Mouse (Mus musculus) macrophage (primary cell): ENCODE measurements around the gene Clstn2. TPM values are rescaled to one million over a fixed set of nuclear protein-coding genes. Genes with fewer than 3 reads are reported as not detected.

Experiments
- H3K27ac ChIP-seq: fragments of 350-480 bp; formaldehyde crosslinking; 2 replicates; pipeline ENCODE4 v1.9.0; 2021
- H3K36me3 ChIP-seq: fragments of 350-480 bp; formaldehyde crosslinking; 2 replicates; pipeline ENCODE4 v1.9.0; 2021; ENCODE audit errors: inconsistent target
- H3K4me3 ChIP-seq: fragments of 350-480 bp; formaldehyde crosslinking; 2 replicates; pipeline ENCODE4 v1.9.0; 2021; ENCODE audit errors: inconsistent target
- H3K79me2 ChIP-seq: fragments of 350-480 bp; formaldehyde crosslinking; 2 replicates; pipeline ENCODE4 v1.9.0; 2021; ENCODE audit errors: inconsistent target
- WGBS: methylation state at CpG from one replicate; pipeline ENCODE4 v1.1.7; 2026; ENCODE audit warnings: inconsistent platforms; ENCODE audit not compliant: missing documents; 5-methylcytosine and 5-hydroxymethylcytosine counted together
- polyA plus RNA-seq: library from polyadenylated mRNA; stranded (reverse); fragments of 250-400 nt; gene quantifications from 3 replicates; pipeline ENCODE4 v1.2.4, GENCODE M21; 2018; ENCODE audit warnings: inconsistent platforms

Clstn2 gene
- polyA plus RNA-seq, 1 experiment from 2014 or later: not detected

DNA sequence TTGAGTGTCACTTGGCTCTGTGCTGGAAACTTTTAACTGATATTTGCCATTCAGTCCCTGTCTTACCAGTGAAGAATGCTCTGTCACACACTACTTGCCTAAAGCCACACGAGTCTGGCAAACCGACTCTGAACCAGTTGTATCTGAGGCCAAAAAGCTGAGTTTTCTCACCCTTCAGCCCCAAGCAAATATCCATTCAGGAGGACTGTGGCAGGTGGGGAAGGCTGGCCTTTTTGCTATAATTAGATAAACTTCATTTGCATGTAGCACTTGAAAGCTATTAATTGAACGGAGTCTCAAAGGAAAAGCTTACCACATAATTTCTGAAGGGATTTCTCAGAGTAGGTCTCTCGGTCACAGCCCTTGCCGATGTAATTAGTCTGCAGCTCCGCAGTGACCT lies 491.6 kb downstream of the Clstn2 start:
- Histone ChIP-seq H3K27ac (no peak overlapping the region), H3K36me3 (no peaks in the 10 kb centered on the region), H3K4me3 (no peak overlapping the region), H3K79me2 (no peaks in the 10 kb centered on the region)
- 95% methylated on average over 6 of the region's 6 CpGs for WGBS

DNA sequence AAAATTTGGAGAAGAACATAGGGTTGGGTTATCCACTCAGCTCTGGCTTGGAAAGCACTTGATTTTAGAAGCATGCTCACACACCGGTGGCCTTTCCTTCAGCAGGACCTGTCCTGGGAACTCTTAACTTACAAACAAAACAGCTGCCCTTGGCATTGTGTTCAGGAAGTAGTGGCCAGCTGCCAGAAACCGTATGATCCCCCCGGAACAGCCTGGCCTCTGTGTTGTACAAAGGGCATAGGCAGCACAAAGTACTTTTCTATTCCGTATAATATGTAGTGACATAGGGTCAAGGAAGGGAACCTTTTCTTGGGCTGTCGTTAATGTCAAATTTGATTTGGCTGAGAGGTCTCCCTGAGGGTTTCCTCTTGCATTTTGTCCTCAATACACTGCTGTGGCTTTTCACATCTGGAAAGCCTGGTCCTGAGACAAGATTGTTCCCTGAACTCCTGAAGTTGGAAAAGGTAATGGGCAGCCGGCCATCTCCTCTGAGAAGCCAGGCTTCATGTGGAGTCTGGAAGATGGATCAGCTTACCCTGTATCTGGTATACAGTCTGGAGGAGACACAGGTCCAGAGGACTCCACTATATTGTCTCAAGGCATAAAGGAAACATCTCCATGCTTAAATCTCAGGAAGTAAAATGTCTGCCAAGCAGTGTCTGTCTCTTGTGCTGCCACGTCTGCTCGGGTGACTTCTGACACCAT lies 494.8 kb downstream of the Clstn2 start:
- Histone ChIP-seq H3K36me3 (no peaks in the 10 kb centered on the region), H3K4me3 (no peak overlapping the region), H3K27ac (no peak overlapping the region), H3K79me2 (no peaks in the 10 kb centered on the region)
- WGBS: 60% methylated on average over 8 of the region's 8 CpGs

DNA sequence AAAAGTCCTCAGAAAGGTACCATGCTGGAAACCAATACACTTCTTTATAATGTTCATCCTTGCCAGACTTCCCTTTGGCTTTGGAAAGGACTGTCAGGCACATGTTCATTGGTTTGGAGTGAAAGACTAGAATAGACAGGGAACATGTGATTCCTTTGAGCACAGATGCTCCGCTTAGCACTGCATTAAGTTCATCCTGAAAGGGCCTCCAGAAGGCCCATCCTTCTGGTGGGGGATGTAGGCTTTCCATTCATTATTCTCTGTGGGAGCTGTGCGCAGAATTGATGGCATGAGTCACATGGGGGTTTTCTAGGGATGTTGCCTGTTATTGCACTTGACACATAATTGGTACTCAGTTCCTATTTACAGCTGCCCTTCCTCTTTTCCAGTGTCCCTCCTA lies 498.8 kb downstream of the Clstn2 start:
- Histone ChIP-seq H3K36me3 (no peaks in the 10 kb centered on the region), H3K27ac (no peak overlapping the region), H3K4me3 (no peak overlapping the region), H3K79me2 (no peaks in the 10 kb centered on the region)
- 95% methylated on average over 2 of the region's 2 CpGs for WGBS

DNA sequence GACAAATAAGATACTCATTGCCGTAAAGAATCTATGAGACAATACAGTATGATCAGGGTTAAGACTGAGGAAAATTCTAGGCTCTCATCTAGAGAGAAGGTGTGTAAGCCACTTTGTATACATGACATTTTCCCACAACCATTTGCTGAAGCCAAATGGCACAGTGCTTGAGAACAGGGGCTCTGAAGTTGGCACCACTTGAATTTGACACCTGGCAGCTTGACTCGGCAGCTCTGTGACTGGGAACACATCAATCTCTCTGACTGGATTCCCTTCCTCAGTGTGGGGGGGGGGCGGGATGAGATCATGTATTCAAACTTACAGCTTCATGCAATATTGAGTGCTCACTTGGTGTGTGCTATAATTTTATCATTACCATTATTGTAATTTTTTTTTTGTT lies 499.7 kb downstream of the Clstn2 start:
- Histone ChIP-seq H3K4me3 (no peak overlapping the region), H3K27ac (no peak overlapping the region), H3K79me2 (no peaks in the 10 kb centered on the region), H3K36me3 (no peaks in the 10 kb centered on the region)
- WGBS: 73% methylated on average over 3 of the region's 3 CpGs

DNA sequence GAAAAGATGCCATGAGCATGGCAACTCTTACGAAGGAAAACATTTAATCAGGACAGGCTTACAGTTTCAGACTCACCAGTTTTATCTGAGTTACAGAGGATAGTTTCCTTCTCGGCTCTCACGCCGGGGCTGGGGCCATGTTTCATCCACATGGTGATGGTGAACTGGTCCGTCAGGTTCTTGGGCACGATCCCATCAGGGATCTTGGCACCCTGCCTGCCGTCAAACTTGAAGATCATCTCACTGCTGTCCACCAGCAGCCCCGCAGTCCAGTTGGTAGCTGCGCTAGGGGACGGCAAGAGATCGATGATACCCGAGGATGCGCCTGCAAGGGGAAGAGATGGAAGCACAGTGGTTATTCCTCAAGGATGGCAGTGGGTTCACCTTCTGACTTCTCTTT lies 500.4 kb downstream of the Clstn2 start:
- WGBS: 90% methylated on average over 13 of the region's 13 CpGs

DNA sequence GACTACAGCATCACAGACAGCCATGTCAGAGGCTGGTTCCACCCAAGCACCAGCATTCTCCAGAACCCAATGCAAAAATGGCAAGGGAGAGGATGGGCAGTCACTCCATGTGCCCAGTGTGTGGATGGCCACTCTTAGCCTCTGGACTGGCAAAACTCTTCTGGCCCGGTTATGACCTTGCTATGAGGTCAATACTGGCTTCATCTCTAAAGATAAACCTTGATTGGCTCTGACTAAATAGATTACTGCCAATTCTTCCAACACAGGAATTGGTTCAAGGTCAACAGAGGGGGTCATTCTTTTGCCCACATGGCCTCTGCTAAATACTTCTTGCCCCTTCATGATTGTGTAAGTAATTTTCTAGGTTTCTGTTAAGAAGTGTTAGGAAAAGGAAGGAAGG lies 505.1 kb downstream of the Clstn2 start:
- WGBS: 92% methylated on average over 1 of the region's 1 CpGs
- Histone ChIP-seq H3K36me3 (no peaks in the 10 kb centered on the region), H3K27ac (no peak overlapping the region), H3K4me3 (no peak overlapping the region), H3K79me2 (no peaks in the 10 kb centered on the region)

More for the DNA sequence above, 500.4 kb downstream of the Clstn2 start:
- H3K4me3 ChIP-seq: no peak overlapping the region
- no peaks in the 10 kb centered on the region for H3K36me3 ChIP-seq
- H3K27ac ChIP-seq: no peak overlapping the region
- H3K79me2 ChIP-seq: no peaks in the 10 kb centered on the region

DNA sequence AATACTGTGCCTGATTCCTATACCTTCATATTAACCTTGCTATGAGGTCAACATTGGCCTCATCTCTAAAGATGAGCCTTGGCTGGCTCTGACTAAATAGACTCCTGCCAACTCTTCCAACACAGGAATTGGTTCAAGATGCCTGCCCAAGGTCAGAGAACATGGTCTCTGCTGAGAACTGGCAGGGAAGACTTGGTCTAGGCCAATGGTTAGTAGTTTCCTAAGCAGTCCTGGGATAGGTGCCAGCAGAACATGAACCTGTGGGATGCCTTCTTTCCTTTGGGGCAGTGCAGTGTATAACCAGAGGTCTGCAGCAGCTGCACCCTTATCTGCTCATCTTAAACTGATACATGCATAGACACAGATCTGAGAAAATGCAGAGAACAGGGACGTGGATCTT lies 505.7 kb downstream of the Clstn2 start:
- H3K36me3 ChIP-seq: no peaks in the 10 kb centered on the region
- no peak overlapping the region for H3K4me3 ChIP-seq
- H3K79me2 ChIP-seq: no peaks in the 10 kb centered on the region
- WGBS: 79% methylated on average over 1 of the region's 1 CpGs
- H3K27ac ChIP-seq: no peak overlapping the region

DNA sequence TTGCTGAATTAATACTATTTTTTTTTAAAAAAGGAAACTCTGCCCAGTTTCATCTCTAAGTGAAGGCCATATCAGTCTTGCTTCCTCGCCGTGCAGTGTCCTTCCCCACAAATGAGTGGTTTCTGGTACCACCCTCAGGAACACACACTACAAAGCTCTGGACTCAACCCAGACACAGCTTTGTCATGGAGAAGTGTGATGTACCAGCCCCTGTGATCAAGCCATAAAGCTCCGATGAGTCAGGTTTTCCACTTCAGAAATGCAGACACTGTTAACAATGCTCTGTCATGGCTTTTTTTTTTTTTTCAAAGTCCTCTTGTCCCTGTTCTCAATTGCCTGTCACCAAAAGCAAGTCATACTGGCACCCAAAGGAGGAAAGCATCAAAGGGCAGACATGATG lies 507.4 kb downstream of the Clstn2 start:
- Histone ChIP-seq H3K27ac (no peak overlapping the region), H3K79me2 (no peaks in the 10 kb centered on the region)
- 79% methylated on average over 3 of the region's 3 CpGs for WGBS

DNA sequence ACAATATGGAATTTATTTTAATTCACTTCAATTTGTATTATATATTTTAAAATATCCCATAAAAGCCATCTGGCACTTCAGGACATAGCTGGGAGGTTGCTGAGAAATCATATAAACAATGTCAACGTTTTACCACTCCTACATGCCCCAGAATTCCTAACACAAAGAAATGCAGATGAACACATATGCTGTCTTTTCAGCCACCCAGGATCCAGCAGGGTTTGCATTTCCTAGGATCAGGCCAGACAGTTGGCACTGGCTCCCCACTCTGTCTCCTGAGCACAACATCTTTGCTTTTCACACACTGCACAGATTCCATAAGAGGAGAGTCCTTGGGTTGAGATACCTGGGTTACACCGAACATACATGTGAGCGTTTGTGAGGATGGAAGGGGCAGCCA lies 508.1 kb downstream of the Clstn2 start:
- Histone ChIP-seq H3K4me3 (no peak overlapping the region), H3K27ac (no peak overlapping the region), H3K36me3 (no peaks in the 10 kb centered on the region), H3K79me2 (no peaks in the 10 kb centered on the region)
- 78% methylated on average over 3 of the region's 3 CpGs for WGBS

More for the DNA sequence above, 507.4 kb downstream of the Clstn2 start:
- H3K36me3 ChIP-seq: no peaks in the 10 kb centered on the region
- H3K4me3 ChIP-seq: no peak overlapping the region

DNA sequence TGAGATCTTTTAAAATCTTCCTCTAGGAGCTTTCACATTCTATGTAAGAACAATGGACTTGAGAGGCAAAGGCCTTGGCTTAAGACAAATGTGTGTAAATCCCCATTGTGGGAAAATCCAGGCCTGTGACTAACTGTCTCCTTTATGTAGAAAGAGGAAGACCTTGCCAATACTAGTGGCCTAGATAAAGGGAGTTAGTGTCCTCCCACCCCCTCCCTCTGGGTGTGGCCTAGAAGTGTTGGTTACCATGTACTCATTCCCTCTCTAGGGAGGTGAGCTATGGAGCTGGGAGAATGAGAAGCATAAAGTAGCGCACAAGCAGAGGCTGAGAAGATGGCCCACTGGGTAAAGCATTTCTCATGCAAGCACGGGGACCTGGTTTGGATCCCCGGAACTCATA lies 512.2 kb downstream of the Clstn2 start:
- no peak overlapping the region for H3K4me3 ChIP-seq
- WGBS: 97% methylated on average over 3 of the region's 3 CpGs
- no peaks in the 10 kb centered on the region for H3K79me2 ChIP-seq
- H3K27ac ChIP-seq: no peak overlapping the region
- no peaks in the 10 kb centered on the region for H3K36me3 ChIP-seq

DNA sequence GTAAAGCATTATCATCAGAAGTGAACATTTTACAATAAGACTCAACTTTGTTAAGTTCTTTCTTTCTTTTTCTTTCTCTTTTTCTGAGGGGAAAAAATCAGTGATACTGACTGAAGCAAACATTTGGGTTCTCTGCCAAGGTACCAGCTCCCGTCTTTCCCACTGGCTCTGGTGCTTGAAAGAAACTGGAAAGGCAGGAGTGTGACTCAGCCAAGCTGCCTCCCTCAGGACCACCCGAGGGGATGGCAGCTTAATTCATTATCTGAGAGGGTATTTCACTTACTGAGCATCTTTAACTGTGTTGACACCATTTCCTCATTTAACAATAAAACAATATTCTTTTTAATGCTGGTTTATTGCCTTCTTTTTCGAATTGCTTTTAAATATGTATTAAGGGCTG lies 516.0 kb downstream of the Clstn2 start:
- Histone ChIP-seq H3K36me3 (no peaks in the 10 kb centered on the region), H3K4me3 (no peak overlapping the region), H3K27ac (no peak overlapping the region), H3K79me2 (no peaks in the 10 kb centered on the region)
- WGBS: 68% methylated on average over 3 of the region's 3 CpGs

DNA sequence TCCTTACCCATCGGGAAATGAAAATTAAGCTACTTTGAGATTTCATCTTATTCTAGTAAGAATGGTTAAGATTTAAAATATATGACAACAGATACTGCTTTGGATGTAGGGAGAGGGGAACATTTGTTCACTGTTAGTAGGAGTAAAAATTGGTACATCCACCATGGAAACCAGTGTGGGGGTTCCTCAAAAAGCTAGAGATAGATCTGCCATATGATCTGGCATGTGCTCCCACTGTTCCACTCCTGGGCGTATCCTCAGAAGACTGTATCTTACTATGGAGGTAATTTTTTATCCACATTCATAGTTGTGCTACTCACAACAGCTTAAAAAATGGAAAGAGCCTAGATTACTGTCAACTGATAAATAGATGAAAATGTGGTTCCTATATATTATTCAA lies 518.3 kb downstream of the Clstn2 start:
- H3K27ac ChIP-seq: no peak overlapping the region
- no peaks in the 10 kb centered on the region for H3K36me3 ChIP-seq
- WGBS: 100% methylated on average over 2 of the region's 2 CpGs
- H3K4me3 ChIP-seq: no peak overlapping the region
- no peaks in the 10 kb centered on the region for H3K79me2 ChIP-seq

DNA sequence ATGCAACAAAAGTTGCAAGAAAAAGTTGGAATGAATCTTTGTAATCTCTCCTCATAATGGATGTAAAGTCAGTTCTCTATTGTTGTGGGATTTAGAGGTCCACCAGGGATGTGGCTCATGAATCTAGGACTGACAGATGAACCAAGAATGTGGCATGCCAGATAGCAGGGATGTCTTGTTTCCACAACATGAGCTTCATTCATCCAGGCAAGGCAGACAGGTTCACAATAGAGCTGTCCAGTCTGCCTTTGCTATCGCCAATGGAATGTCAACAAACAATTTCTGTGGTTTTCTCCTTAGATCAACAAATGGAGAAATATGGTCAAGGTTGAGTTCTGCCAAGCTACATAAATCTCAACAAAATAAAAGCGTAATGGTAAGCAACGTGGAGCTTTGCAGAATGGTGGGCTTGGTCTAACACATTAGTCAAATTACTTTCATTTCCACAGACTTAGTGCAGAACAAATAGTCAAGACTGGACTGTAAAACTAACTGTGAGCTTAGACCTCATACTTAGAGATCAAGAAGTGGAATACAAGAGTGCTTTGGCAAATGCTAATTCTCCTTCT lies 520.6 kb downstream of the Clstn2 start:
- WGBS: 26% methylated on average over 3 of the region's 3 CpGs
- no peaks in the 10 kb centered on the region for H3K79me2 ChIP-seq
- H3K27ac ChIP-seq: no peak overlapping the region
- H3K36me3 ChIP-seq: no peaks in the 10 kb centered on the region
- H3K4me3 ChIP-seq: no peak overlapping the region

DNA sequence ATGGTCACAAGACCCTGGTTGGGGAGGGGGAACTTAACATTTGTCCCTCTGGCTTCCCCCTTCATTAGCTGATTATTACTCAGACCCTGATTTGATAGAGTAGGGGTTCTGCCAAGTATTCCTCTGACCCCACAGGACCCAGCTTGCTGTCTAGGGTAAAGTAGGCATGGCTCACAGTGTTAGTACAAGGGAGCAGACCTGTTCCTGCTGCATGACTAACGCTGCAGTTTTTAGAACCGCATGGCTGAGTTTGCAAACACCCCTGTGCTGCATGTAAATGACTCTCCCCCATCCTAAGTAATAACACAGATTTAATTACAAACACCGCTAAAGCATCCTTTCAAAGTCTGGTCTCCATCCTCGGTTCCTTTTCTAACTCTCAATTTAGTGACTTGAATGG lies 531.6 kb downstream of the Clstn2 start:
- 81% methylated on average over 4 of the region's 4 CpGs for WGBS

DNA sequence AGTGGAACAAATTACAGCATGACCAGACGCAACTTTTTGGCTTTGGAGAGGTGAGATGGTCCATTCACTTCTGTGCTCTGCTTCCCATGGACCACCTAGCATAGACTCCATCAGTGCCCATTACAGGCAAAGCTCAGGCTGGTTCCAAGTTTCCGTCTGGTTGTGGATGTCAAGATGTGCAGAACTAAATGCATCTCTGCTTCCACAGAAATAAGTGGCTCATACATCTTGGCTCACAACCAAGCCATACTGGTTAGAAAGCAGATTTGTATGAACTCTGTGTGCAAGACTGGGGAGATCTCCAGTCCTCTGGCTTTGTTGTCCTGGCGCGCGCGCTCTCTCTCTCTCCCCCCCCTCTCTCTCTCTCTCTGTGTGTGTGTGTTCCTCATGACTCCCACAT lies 537.9 kb downstream of the Clstn2 start:
- Histone ChIP-seq H3K4me3 (no peak overlapping the region), H3K27ac (no peak overlapping the region), H3K79me2 (no peaks in the 10 kb centered on the region), H3K36me3 (no peaks in the 10 kb centered on the region)
- WGBS: 97% methylated on average over 6 of the region's 6 CpGs

More for the DNA sequence above, 531.6 kb downstream of the Clstn2 start:
- Histone ChIP-seq H3K79me2 (no peaks in the 10 kb centered on the region), H3K36me3 (no peaks in the 10 kb centered on the region), H3K4me3 (no peak overlapping the region), H3K27ac (no peak overlapping the region)

DNA sequence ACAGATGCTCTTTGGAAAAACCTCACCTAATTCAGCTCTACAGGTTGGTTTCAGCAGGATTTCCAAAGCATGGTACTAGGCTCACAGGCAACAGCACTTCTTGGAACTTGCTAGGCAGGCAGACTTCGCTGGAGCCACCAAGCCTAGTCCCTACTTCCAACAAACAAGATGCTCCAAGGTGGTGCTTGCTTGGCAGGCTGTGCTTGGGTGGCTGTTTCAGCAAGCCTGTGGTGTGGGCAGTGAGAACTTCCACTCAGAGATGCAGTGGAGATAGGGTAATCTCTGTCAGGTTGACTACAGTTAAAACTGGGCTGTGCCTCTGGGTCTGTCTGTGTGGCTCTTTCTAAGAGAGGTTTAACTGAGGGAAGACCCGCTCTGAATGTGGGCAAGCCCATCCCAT lies 541.4 kb downstream of the Clstn2 start:
- Histone ChIP-seq H3K79me2 (no peaks in the 10 kb centered on the region), H3K27ac (no peak overlapping the region), H3K36me3 (no peaks in the 10 kb centered on the region), H3K4me3 (no peak overlapping the region)
- WGBS: 68% methylated on average over 2 of the region's 2 CpGs
